Mouse (Mus musculus) cerebellum, adult 11-12 months (tissue): ENCODE results near the gene Plrg1.

Experiments used
- DNase-seq: peaks from one replicate; pipeline ENCODE4 v3.0.0; 2022

Plrg1 gene

GRCm38 (mm10) chr3:83053126-83053525 lies 2.2 kb upstream of the Plrg1 start:
- DNase-seq, result no peak

GRCm38 (mm10) chr3:83053758-83054157 lies 1.6 kb upstream of the Plrg1 start:
- no peak for DNase-seq

GRCm38 (mm10) chr3:83054759-83055158 lies 563 bp upstream of the Plrg1 start:
- DNase-seq, result no peak

GRCm38 (mm10) chr3:83057046-83057445 lies 1.7 kb downstream of the Plrg1 start:
- no peak for DNase-seq

DNA sequence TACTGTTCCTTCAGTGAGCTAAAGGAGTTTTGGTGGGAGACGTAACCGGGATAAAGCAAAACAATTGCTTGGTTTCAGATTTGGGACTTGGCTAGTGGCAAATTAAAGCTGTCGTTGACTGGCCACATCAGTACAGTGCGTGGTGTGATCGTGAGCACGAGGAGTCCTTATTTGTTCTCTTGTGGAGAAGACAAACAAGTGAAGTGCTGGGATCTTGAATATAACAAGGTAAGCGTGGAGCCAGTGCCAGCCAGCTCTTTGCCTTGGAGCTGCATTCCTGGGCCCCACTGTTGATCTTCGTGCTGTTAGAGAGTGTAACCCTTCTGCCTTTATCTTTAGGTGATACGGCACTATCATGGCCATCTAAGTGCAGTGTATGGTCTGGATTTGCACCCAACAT lies 12.6 kb downstream of the Plrg1 start:
- DNase-seq, result no peak

DNA sequence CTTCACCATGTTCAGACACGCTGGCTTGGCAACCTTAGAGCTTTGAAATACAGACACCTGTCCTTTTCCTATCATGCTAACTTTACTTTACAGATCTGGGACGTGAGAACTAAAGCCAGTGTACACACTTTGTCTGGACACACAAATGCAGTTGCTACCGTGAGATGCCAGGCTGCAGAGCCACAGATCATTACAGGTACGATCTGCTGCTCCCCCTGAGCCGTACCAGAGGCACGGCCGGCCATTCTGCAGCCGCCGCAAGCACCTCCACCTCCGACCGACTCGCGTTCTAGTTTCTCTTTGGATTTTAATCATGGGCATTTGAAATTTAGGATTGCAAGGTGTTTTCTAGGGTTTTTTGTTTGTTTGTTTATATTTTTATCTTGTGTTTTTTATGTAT lies 13.5 kb downstream of the Plrg1 start:
- DNase-seq, result no peak

DNA sequence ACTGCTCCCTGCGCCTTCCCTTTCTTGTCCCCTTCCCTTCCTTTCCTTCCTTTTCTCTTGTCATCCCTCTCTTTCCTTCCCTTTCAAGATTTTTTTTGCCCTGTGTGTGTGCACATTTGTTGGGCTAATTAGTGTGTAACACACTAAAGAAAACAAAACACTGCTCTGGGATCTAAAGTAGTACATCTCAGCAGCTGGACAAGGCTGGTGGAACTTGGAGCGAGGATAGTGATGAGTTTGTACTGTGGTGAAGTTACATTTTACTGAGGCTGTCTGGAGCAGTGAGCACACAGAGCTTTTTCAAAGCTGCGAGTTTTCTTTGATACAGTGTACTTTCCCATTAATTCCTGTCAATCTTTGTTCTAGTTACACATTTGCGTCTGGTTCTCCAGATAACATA lies 14.9 kb downstream of the Plrg1 start:
- DNase-seq, result no peak

- no peak for DNase-seq
These were observed 21.2 kb downstream of the Plrg1 start for GRCm38 (mm10) chr3:83076563-83076962.

GRCm38 (mm10) chr3:83080567-83081055 lies 25.3 kb downstream of the Plrg1 start:
- no peak for DNase-seq

DNA sequence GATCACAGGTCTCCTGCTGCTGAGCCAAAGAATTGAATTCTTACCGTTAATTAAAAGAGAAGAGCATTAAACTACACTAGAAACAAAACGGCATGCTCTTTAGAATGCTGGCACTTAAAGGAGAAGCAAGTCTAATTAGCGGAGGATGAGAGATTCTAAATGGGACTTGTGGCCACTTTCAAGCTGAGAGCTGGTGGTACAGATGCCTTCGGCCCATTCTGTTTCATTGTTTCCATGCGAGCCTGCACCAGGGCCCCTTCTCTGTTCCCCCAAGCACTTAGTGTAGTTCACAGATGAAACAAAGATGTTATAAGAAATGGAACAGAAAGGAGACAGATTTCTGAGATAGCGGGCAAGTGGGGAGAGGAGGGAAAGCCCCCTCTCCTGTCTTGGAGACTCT lies 42.3 kb downstream of the Plrg1 start:
- no peak for DNase-seq

GRCm38 (mm10) chr3:83098546-83099034 lies 43.3 kb downstream of the Plrg1 start:
- DNase-seq, result no peak

DNA sequence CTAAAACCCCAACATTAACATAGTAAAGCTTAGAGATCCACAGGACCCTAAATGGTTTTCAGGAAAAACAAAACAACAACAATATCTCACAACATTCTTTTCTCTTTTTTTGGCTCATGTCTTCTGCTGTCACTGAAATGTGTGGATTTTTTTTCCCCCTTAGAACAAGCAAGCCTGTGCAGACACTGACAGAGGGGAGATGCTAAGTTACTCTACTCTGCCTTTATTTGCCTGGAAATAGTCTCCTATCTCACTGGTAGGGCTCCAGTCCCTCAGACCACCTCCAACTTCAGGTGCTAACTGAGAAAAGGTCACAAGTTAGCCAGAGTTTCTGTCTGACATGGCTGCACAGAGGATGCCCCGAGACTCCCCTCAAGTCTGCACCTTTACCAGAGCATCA lies 43.8 kb downstream of the Plrg1 start:
- DNase-seq, result no peak

GRCm38 (mm10) chr3:83099651-83100050 lies 44.3 kb downstream of the Plrg1 start:
- no peak for DNase-seq

- no peak for DNase-seq
These were observed 47.0 kb downstream of the Plrg1 start for GRCm38 (mm10) chr3:83102286-83102685.

DNA sequence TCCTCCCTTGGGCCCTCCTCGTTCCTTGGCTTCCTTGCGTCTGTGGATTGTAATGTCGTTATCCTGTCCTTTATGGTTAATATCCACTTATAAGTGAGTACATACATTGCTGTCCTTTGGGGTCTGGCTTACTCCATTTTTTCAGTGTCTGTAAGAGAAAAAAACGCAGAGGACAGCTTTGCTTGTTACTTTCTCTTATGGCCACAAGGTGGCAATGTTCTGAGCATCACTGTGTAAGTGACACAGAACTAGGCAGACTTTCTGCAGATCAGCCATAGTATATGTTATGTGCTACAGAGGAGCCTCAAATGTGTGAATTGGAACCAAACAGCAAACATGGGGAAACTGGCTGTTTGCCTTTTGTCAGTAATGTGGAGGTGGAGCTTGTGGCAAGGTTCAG lies 54.8 kb downstream of the Plrg1 start:
- DNase-seq, result no peak

DNA sequence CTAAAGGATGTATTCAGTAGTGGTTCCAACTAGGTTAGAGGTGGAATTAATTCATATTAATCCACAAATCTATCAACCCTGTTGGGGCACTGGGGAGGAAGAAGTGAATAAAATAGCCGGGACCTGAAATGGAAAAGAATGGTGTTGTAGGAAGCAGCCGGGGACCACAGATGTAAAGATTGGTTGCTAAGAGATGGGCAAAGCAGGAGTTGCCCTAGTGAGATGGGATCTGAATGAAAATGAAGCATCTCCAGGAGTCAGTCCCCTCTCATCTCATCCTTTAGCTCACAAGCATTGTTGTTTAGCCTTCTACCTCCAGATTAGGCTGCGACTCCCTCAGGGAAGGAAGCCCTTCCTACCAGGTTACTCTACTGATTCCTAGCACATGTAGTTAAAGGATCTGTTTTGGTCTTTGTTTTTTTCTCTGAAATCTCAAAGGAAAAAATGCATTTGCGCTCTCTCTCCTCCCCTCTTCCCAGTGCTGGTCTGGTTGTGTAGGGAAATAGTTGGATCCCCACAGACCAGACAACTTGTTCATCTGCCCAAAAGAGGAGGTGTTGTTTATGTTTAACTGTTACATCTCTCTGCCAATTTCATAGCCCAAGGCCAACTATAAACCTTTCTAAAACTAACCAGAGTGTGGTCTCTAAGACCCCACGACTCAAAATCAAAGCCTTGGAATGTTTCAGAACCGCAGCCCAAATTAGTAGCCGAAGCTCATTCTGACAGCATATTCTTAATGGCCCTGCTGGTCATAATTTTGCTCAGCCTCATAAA lies 56.4 kb downstream of the Plrg1 start:
- no peak for DNase-seq

DNA sequence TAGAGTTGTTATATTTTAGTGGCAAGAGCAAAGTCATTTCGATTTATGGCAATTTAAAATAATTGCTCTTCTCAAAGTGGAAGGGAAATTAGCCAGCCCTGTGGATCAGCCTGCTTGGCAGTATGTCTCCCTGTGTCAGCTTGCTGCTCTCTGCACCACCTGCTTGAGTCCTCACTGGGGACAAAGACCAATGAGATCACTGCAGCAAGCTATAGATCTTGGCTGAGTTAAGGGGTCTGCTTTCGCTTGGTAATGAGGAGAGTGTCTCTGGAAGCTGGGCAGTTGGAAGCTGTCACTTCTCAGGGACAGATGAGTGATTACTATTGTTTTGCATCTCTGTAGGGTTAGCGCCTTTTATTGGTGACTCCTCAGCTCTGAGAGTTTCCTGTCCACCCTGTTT lies 57.5 kb downstream of the Plrg1 start:
- DNase-seq, result no peak

DNA sequence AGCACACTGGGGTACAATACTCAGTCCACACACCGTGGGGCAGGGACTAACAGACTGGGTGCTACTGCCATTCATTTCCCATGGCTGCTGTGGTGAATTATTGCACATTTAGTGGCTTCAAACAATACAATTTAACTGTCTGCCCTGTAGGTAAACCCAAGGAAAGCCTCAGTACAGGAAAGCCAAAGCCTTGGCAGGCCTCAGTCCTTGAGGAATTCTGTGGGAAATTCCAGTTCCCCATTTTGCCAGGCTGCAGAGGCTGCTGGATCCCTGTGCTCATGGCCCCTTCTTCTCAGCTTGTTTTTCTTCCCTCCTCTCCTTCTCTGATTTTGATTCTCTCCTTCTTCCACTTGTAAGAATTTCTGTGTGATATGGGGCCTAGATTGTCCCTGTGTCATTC lies 59.6 kb downstream of the Plrg1 start:
- DNase-seq, result no peak

- no peak for DNase-seq
These were observed 62.3 kb downstream of the Plrg1 start for GRCm38 (mm10) chr3:83117592-83117991.
